Mouse (Mus musculus) telencephalon, adult 2 months (tissue): ENCODE measurements around the gene St14.
"Not testable (repeated sequence)": the region's sequence is repeated elsewhere in the genome, so short reads cannot be mapped to it uniquely, and the experiment has no call there.

Experiments used
- DNase-seq: peaks from one replicate; pipeline ENCODE4 v3.0.0-alpha.2; 2011; ENCODE audit warnings: low read depth, low spot score

St14 gene

DNA sequence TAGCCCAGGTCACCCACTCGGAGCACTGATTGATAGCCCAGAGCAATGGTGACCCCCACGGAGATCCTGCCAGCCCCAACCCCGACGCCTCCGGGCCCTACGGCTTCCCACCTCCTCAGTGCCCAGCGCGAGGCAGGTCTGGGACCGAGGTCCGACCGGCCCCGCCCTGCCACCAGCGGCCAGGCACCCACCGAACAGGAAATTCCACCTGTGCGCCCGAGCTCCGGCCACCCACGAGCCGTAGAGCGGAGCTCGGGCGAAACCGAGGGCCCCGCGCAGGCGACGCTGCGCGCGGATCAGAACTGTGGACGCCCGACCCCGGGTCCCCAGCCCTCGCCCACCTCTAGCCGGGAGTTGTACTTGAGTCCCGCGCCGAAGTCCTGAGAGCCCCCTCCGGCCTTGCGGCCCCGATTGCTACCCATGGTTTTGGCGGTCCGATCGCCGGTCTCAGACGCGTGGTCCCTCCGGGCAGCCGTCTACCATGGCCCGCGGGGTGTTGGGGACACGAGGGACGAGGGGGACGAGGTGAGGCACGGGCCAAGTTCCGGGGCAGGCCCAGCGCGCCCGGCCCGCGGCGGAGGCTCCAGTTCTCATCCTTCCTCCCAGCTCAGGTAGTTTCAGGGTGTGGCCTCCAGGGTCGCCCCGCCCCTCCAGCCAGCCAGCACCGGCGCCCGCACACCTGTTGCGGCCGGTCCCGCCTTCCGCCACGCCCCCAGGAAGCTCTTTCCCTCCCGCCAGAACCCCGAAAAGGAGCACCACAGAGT lies at the start of gene St14:
Gene St14 (minus strand): TSS at position 649 of the 764 bp plus-strand sequence.
- DNase-seq = no peak

DNA sequence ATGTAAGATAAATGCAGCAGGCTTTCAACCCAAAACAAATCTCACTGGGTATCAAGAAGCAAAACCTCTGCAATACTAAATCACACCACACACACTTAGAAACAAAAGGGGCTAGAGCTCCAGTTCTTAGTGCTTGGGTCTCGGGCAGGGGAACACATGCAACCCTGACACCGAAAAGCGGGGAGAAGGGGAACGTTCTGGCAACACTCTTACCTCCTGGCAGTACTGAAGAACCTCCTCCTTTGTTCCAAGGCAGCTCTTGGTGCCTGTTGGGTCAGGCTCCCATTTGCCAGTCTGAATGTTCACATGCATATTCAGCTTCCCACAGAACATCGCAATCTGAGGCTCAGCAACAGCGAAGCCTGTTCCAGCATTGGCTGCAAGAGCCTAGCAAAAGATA lies 46.0 kb upstream of the St14 start:
- peak; percentile 23 for DNase-seq

DNA sequence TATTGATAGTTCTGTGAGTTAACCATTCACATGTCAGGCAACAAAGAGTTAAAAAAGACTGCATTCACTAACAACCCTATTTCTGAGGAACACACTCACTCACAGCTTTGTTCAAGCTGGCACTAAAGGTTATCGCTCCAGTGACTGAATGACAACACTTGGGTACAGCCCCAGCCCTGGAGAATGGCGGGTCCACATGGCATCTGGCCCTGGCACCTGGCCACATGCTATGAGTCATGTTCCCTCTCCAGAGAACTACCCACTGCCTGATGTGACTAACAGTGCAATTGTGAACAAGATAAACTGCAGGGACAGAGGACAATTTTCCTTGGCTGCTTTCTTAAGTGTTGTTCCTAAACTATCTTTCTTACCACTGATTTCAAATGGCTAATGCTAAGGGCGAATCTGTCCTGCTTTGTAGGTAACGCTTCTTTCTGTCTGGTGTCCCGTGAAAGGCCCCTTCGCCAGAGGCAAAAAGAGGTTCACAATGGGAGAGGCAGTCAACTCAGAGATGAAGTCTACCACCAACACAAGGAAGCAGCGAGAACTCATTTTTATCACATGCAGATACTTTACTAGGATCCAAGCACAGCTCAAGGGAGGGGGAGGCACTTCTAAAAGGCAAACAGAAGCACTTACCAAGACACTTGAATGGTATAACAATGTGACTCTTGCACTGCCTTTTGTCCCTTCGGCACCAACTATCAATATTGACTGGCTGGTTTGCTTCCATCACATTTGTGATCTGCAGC lies 44.9 kb upstream of the St14 start:
- peak; percentile 76 for DNase-seq

- peak; percentile 64 for DNase-seq
These were observed 44.3 kb upstream of the St14 start for GRCm38 (mm10) chr9:31175978-31176377.

GRCm38 (mm10) chr9:31175346-31175745 lies 43.7 kb upstream of the St14 start:
- DNase-seq = no peak

- DNase-seq = no peak
These were observed 36.9 kb upstream of the St14 start for GRCm38 (mm10) chr9:31168356-31169093.

DNA sequence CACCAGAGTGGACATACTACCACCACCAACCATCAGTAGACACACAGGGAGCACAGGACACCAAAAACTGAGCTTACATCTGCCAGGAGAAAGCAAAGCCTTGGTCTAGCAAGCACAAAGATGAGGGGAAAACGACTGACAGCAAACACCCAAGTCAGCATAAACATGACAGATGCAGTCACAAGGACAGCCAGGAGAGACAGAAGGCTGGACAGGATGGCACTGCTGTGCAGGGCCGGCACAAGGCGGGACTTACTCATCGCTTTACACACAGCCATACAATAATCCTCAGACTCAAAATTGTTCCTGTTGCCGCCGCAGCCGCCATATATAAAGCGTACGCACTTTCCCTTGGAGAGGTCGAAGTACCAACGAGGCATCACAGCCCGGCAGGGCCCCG lies 35.7 kb upstream of the St14 start:
- no peak for DNase-seq

DNA sequence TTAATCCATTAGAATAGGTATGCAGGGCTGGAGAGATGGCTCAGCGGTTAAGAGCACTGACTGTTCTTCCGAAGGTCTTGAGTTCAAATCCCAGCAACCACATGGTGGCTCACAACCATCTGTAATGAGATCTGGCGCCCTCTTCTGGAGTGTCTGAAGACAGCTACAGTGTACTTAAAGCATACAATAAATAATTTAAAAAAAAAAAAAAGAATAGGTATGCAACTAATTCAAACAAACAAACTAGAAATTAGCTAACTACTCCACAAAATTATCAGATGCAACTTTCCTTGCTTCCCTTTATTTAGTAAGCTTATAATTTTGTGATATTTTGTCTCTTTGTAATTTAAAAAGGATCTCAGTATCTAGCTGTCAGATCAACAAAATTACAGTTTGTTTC lies 33.9 kb upstream of the St14 start:
- not testable (repeated sequence) for DNase-seq

- no peak for DNase-seq
These were observed 31.7 kb upstream of the St14 start for GRCm38 (mm10) chr9:31163327-31163726.

DNA sequence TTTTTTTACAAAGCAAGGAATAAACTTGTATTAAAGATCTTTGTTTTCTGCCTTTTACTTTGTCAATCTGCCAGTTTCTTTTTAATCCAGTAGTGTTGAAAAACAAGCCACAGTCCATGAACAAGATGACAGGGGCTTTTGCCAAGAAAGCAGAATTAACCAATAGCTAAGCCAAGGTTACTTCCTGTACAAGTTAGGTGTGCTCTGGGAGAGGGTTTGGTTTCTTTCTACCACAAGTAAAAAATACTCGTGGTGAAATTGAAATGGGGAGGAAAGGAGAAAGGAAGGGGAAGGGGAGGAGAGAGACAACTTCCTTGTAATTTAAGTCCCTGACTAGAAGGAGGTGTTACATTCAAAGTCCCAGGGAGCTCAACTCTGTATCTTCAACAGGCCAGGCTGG lies 31.3 kb upstream of the St14 start:
- DNase-seq = no peak

DNA sequence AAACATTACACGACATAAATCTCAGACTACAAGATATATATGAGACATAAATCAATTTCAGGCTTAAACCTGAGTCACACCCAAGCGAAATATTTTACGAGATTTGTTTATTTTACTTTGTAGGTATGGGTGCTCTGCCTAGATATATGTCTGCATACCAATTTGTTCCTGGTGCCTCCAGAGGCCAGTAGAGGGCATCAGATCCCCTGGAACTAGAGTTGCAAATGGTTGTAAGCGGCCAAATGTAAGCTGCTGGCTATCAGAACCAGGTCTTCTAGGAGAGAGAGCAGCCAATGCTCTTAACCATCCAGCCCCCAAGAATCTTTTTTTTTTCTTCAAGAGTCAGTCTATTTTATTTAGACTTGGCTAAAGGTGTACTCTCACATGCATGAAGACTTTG lies 28.3 kb upstream of the St14 start:
- DNase-seq = no peak

GRCm38 (mm10) chr9:31156594-31156993 lies 24.9 kb upstream of the St14 start:
- DNase-seq = no peak

DNA sequence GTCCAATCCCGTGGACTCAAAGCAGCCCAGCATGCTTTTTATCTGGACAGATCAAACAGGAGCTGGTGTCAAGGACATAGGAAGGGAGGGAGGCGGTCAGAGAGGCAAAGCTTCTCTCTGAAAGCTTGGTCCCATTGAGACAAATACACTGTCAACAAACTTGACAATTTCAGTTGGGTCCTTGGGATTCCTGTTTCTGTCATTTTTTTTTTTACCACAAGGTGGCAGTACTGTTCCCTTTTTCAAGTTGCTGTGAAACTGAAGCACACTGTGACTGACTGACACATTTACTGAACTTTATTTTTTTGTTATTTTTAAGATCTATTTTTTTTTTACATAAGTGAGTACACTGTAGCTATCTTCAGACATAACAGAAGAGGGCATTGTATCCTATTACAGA lies 19.4 kb upstream of the St14 start:
- peak; percentile 27 for DNase-seq

- DNase-seq = no peak
These were observed 16.5 kb upstream of the St14 start for GRCm38 (mm10) chr9:31148135-31148534.

DNA sequence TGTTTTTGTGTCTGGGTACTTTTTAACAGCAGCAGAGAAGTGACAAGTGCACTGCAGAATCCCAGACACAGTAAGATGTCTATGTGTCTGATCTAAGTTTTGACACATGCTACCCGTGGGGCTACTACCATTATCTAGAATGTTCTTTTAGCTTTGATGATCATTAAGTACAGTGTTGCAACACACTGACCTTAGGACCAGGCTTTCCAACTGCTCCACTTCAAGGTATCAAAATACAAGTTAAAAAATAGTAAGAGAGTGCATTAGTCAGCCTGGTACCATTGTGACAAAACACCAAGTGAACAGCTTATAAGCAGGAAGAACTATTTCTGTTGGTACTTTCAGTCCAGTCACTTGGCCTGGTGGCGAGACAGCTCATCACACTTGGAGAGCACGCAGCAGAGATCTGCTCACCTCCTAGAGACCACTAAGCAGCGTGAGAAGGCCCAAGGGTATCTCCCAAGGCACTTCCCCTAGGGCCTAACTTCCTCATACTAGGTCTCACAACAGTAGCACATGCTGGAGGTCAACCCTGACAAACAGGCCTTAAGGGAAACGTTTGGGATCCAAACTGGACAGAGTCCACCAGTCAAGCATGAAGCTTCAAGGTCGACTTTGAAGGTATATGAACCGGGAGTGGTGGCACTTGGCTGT lies 13.7 kb upstream of the St14 start:
- no peak for DNase-seq

DNA sequence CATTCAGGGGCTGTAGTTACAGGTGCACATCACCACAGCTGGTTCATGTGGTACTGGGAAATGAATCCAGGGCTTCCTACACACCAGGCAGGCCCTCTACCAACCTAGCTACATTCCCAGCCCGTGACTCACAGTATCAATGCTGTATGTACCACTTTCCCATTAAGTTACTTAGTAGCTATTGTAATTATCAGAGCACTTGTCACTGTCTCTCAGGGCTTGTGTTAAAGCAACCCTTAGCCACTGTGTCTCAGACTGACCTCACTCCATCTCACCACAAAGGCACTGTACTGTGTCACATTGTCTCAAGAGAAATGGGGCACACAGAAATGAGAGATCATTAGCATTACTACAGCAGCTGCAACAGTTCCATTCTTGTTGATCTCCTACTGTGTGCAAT lies 11.3 kb upstream of the St14 start:
- no peak for DNase-seq

DNA sequence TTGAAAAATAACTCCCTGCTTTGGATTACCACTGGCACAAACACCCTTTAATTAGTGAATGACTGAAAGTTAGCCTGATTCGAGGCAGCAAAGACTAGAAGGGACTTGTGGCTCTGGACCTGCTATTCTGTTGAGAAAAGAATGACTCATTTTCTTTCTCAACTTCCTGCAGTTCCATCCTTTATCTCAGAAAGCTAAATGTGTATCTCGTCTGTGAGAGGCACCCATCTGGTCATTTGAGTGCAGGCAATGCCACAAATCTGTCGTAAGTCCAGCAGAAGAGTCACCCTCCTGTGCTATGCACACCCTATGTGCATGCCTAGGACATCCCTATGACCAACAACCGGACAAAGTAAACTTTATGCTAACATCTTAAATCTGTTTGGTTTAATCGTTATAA lies 1.5 kb upstream of the St14 start:
- no peak for DNase-seq

DNA sequence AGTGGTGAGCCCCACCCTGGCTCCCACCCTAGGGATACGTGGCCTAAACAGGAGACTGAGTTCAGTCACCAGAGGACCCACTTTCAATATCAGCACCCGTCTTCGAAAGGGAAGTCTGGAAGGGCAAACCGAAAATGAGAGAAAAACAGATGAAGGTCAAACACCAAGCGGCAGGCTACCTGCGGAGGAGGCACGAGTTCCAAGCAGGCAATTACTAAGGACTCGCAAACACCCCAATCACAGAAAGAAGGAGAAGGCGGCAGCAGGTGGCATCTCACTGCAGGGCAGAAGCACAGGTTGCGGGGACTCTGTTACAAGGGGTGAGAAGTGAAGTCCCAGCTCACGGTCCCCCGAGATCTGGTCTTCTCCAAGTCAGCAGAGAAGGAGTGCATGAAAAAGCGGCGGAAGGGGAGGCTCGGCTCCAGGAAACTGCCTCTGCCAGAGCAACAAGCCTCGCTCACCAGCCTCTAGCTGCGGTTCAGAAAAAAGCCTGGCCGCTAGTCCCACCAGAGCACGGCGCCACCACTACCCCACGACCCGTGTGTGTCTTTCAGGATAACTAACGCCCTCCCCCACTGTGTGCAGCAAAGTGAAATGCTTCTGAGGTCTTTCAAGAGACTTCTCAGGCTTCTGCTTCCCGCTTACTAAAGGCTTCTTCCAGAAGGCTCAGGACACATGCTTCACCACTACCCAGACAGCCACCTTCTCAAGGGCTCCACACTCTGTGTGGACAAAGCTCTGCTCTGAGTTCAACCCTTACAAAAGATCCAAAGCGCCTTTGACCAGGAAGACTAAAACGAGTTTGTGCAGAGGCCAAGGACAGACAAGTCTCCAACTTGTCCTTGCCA lies 1.1 kb downstream of the St14 start:
- no peak for DNase-seq

DNA sequence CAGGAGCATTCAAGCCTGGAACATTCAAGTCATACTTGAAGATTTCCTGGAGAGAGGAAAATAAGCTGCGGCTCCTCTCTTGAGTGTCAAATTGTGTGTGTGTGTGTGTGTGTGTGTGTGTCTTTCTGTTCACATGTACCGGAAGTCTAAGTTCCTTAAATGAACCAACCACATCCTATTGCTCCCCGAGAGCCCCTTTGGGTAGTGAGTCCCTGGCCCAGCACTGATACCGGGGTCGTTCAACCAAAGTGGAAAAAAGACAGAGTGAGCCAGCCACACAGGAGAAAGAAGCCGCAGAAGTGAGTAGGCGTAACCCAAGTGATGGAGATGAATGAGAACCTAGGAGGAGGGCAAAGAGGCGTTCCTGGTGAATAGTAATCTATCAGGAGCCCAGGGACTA lies 1.7 kb downstream of the St14 start:
- no peak for DNase-seq

DNA sequence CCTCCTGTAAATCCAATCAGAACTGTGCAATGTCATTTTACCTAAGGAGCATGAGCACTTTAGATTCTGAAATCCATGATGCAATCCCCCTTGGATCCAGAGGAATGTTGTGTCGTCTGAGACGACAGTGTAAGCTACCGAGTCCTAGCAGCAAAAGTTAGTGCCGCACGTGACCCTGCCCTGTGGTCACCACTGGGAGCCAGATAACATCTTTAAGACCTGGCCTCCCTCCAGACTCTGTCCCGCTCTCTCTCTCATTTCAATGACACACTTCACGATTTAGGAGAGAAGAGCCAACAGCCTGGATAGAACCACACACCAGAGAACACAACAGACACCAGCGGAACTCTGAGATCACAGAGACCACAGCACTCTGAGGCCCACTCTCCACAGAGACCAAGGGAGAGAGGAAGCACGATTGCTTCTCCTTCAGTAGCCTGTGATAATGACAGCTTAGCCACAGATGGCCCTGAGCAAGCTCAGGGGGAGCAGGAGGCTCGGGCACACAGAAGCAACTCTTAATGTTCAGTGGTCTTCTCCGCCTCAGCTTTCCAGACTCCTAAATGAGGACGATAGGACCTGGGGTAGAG lies 3.7 kb downstream of the St14 start:
- no peak for DNase-seq

DNA sequence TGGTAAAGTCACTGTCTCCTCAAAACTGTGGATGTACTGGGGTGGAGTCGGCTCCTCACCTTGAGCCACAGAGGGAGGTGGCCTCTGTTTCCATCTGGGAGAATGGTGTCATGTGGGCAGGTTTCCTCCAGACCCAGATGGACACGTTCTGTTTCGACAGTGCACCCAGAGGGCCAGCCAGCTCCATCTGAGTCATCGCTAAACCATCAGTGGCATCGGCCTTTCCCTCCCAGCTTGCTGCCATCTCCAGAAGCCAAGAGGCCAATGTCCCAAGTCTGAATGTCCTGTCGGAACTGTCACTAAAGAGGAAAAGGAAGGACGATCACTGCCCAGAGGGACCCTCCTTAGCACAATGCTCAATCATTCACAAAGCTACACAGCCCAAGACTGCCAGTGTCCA lies 5.6 kb downstream of the St14 start:
- DNase-seq = no peak
